In the genomic region with DNA sequence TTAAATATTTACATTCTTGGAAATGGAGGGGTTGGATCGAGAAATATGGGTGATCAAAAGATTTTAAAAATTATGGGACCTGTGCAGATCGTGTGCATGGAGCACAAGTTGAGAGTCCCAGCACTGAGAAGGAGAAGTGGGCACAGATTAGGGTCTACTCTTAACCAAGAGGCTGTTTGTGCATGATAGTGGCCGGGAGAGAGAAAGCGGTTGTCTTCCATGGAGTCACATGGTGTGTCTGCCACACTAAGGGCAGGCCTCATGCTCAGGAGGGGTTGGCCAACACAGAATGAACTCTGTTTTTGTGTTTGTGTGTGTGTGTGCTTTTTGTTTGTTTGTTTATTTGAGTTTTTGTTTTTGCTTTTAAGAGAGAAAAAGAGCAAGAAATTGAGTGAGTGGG, we compare ENCODE assay signal across 22 mouse cellular contexts. TPM values are rescaled to one million over a fixed set of nuclear protein-coding genes. Genes with fewer than 3 reads are reported as not detected.
DNase-seq lines count a peak whose midpoint lies in the region; ATAC-seq and TF ChIP-seq lines count a peak whose summit lies in the region.
"Had no signal": no experiment of that assay in that cellular context is flagged by ENCODE, and none has a peak within 500 bp of the region (broad histone marks: within the 10 kb centered on the region; RNA-seq: fewer than 3 reads in every experiment).

No protein-coding gene starts in this region.

- no peak for TF ChIP-seq POLR2A in MEL (IDR thresholded peaks at IDR 0.05; ENCODE audit: control insufficient read depth in 1 of 2, insufficient read depth in 1 of 2, low read depth in 1 of 2, low read length in 2 of 2, poor library complexity in 1 of 2)

- no peaks in the 10 kb centered on the region for H3K27me3 ChIP-seq in MEL (ENCODE audit: control insufficient read depth in 1 of 2, insufficient read depth in 2 of 2, low read length in 2 of 2)
- H3K27me3 ChIP-seq: embryonic facial prominence, embryonic 13.5 days; embryonic facial prominence, embryonic 15.5 days; forebrain, embryonic 12.5 days had no signal

- no peak overlapping the region for H3K27ac ChIP-seq in MEL (ENCODE audit: control insufficient read depth, low read depth, low read length)
- H3K27ac ChIP-seq: embryonic facial prominence, embryonic 13.5 days; embryonic facial prominence, embryonic 15.5 days; forebrain, embryonic 10.5 days; forebrain, embryonic 12.5 days had no signal

- TF ChIP-seq EP300 in MEL (IDR thresholded peaks at IDR 0.05; ENCODE audit: low read depth in 1 of 2, low read length in 2 of 2): no peak

- peaks cover 26% of the 10 kb centered on the region for H3K79me2 ChIP-seq in MEL (ENCODE audit: control insufficient read depth, insufficient read depth, low read length, poor library complexity)

- no peak for TF ChIP-seq RAD21 in MEL (IDR thresholded peaks at IDR 0.05; ENCODE audit: low read depth, low read length)

- H3K4me1 ChIP-seq in MEL (ENCODE audit: control insufficient read depth in 1 of 2, insufficient read depth in 2 of 2, low read length in 2 of 2): peaks cover 8 to 19% of the 10 kb centered on the region in 2 experiments
- H3K4me1 ChIP-seq: forebrain, embryonic 10.5 days had no signal

- TF ChIP-seq CTCF in MEL (IDR thresholded peaks at IDR 0.05 in 2 of 3, conservative IDR thresholded peaks at IDR 0.05 in 1 of 3; ENCODE audit: control insufficient read depth in 1 of 3, insufficient read depth in 1 of 3, low read depth in 2 of 3, low read length in 3 of 3, poor library complexity in 1 of 3, severe bottlenecking in 1 of 3): no peak

- no peak overlapping the region for H3K9ac ChIP-seq in MEL (ENCODE audit: control insufficient read depth, low read depth, low read length, poor library complexity, severe bottlenecking)
- H3K9ac ChIP-seq: embryonic facial prominence, embryonic 13.5 days; embryonic facial prominence, embryonic 15.5 days; forebrain, embryonic 12.5 days had no signal

- DNase-seq in MEL (ENCODE audit: low read depth, low spot score) (peak; percentile 53), MEL-GATA-1-ER (ENCODE audit: extremely low read depth, low read depth) (peak; percentile 34)
- no peak for DNase-seq in thymus, postnatal 36 days
- DNase-seq in frontal cortex, postnatal 10 days (ENCODE audit: low spot score in 2 of 2): no peak
- DNase-seq: adrenal gland, adult 2 months; adrenal gland, postnatal 10 days; adrenal gland, postnatal 25 days; cerebellum, adult 11 months; cerebellum, adult 18-20 months; cerebellum, adult 8-10 months; cerebellum, adult 9-11 months; cerebellum, postnatal 14 days; cerebellum, postnatal 36 days; embryo, embryonic 11 days had no signal

- peaks cover 22 to 23% of the 10 kb centered on the region in 2 experiments for H3K36me3 ChIP-seq in MEL (ENCODE audit: control insufficient read depth in 1 of 2, insufficient read depth in 2 of 2, low read length in 2 of 2)

- ATAC-seq in megakaryocyte-erythroid progenitor cell, adult 5-6 weeks (replicated peaks; ENCODE audit: low FRiP score, low TSS enrichment, poor library complexity, severe bottlenecking): peak; percentile 50
- ATAC-seq: forebrain, embryonic 14.5 days; forebrain, embryonic 16.5 days had no signal

- no peak overlapping the region for H3K4me3 ChIP-seq in MEL (ENCODE audit: control insufficient read depth in 1 of 2, insufficient read depth in 1 of 2, low read depth in 2 of 2, low read length in 2 of 2)
- H3K4me3 ChIP-seq: embryonic facial prominence, embryonic 13.5 days; embryonic facial prominence, embryonic 15.5 days; erythroblast, embryonic 14.5 days; forebrain, embryonic 10.5 days; forebrain, embryonic 12.5 days had no signal

- H3K9me3 ChIP-seq in MEL (replicated peaks; ENCODE audit: insufficient read depth, low read length): no peaks in the 10 kb centered on the region
- H3K9me3 ChIP-seq: embryonic facial prominence, embryonic 13.5 days; embryonic facial prominence, embryonic 15.5 days; forebrain, embryonic 10.5 days; forebrain, embryonic 12.5 days had no signal

TF ChIP-seq in MEL, 35 proteins besides CTCF, POLR2A, EP300 and RAD21:
- TF ChIP-seq TAL1 (IDR thresholded peaks at IDR 0.05; ENCODE audit: low read length): peak; percentile 45
- TF ChIP-seq POLR2AphosphoS2 (IDR thresholded peaks at IDR 0.05; ENCODE audit: low read length): no peak
- peak; percentile 71 for TF ChIP-seq USF1 (IDR thresholded peaks at IDR 0.05; ENCODE audit: low read depth, low read length)
TF ChIP-seq in MEL: peak in this region for 2.

RNA-seq across cellular contexts. Expression of gene Sec23ip, which starts 7.3 kb away (rescaled TPM):
- total RNA-seq in MEL (2012; rRNA removed): 20.7 and 21.2 TPM in 2 replicates
- polyA plus RNA-seq in MEL (2012; ENCODE audit: insufficient read depth in 1 of 2, insufficient read length in 2 of 2, low read depth in 1 of 2, low replicate concordance in 2 of 2, missing spikeins in 1 of 2): 10 to 100 TPM in 1 of 2 experiments, not detected in 1; 43.7 TPM
- 42.1 and 59.2 TPM in 2 replicates for total RNA-seq in megakaryocyte-erythroid progenitor cell, adult 5-6 weeks (2014; fragmentation: Nextera tagmentation)
- 52.8 and 66.1 TPM in 2 replicates for total RNA-seq in megakaryocyte-erythroid progenitor cell, adult 5-6 weeks (2017)

RNA-seq across cellular contexts. Expression of gene Mcmbp, which starts 11.7 kb away (rescaled TPM):
- total RNA-seq in MEL (2012; rRNA removed): 44.6 and 49.3 TPM in 2 replicates
- polyA plus RNA-seq in MEL (2012; ENCODE audit: insufficient read depth in 1 of 2, insufficient read length in 2 of 2, low read depth in 1 of 2, low replicate concordance in 2 of 2, missing spikeins in 1 of 2): 10 to 100 TPM in 1 of 2 experiments, not detected in 1; 91.1 TPM
- 46.5 and 58.2 TPM in 2 replicates for total RNA-seq in megakaryocyte-erythroid progenitor cell, adult 5-6 weeks (2014; fragmentation: Nextera tagmentation)
- 38.7 and 52.8 TPM in 2 replicates for total RNA-seq in megakaryocyte-erythroid progenitor cell, adult 5-6 weeks (2017)

Comparison
In these comparisons a context has a peak if more than half of its experiments do, and no peak if none do; other contexts are left out.
1. DNase-seq: peak in MEL (single experiment) and MEL-GATA-1-ER (single experiment); none in thymus, postnatal 36 days (0 of 2) and frontal cortex, postnatal 10 days (0 of 2).